Mouse (Mus musculus): ENCODE results near the gene Tubg2. TPM values are rescaled to one million over a fixed set of nuclear protein-coding genes. Genes with fewer than 3 reads are reported as not detected.
A peak's percentile ranks its signal among the peaks of the same experiment; 100 is the strongest.
"Not testable (repeated sequence)": the region's sequence is repeated elsewhere in the genome, so short reads cannot be mapped to it uniquely, and the experiment has no call there.

Tubg2 gene
- total RNA-seq, 2 experiments from 2014 or later, result 2.2 to 2.9 TPM

GRCm38 (mm10) chr11:101134217-101134865 is 21.4 kb upstream of the Tubg2 start:
- peak in 1 of 2 experiments; percentile 32 for DNase-seq

GRCm38 (mm10) chr11:101137000-101137399 is 18.7 kb upstream of the Tubg2 start:
- no peak for DNase-seq
- intact Hi-C loops (cut with DNase I), result no loop called here

More at GRCm38 (mm10) chr11:101134217-101134865, 21.4 kb upstream of the Tubg2 start:
- intact Hi-C loops (cut with DNase I), result no loop called here

- DNase-seq, result peak in 1 of 2 experiments; percentile 25
- intact Hi-C loops (cut with DNase I), result no loop called here
These were observed 17.0 kb upstream of the Tubg2 start for GRCm38 (mm10) chr11:101138536-101139181.

- intact Hi-C loops (cut with DNase I), result no loop called here
- DNase-seq, result peak in 1 of 2 experiments; percentile 30
These were observed 15.4 kb upstream of the Tubg2 start for GRCm38 (mm10) chr11:101140164-101140819.

- intact Hi-C loops (cut with DNase I), result no loop called here
- DNase-seq, result no peak
These were observed 14.6 kb upstream of the Tubg2 start for GRCm38 (mm10) chr11:101141088-101141487.

GRCm38 (mm10) chr11:101142215-101142967 is 13.3 kb upstream of the Tubg2 start:
- intact Hi-C loops (cut with DNase I), result no loop called here
- DNase-seq, result no peak

- peak in 1 of 2 experiments; percentile 16 for DNase-seq
- intact Hi-C loops (cut with DNase I), result no loop called here
These were observed 12.1 kb upstream of the Tubg2 start for GRCm38 (mm10) chr11:101143338-101144225.

GRCm38 (mm10) chr11:101146377-101146776 is 9.3 kb upstream of the Tubg2 start:
- intact Hi-C loops (cut with DNase I), result no loop called here
- DNase-seq, result no peak

GRCm38 (mm10) chr11:101148751-101149150 is 7.0 kb upstream of the Tubg2 start:
- intact Hi-C loops (cut with DNase I), result no loop called here
- DNase-seq, result no peak

- intact Hi-C loops (cut with DNase I), result no loop called here
- peak; percentile 55 to 71 for DNase-seq
These were observed 6.3 kb upstream of the Tubg2 start for GRCm38 (mm10) chr11:101149178-101150105.

- DNase-seq, result no peak
- intact Hi-C loops (cut with DNase I), result no loop called here
These were observed 4.6 kb upstream of the Tubg2 start for GRCm38 (mm10) chr11:101151063-101151462.

- DNase-seq, result no peak
- intact Hi-C loops (cut with DNase I), result no loop called here
These were observed 2.9 kb upstream of the Tubg2 start for GRCm38 (mm10) chr11:101152825-101153224.

GRCm38 (mm10) chr11:101154648-101155047 is 1.1 kb upstream of the Tubg2 start:
- intact Hi-C loops (cut with DNase I), result no loop called here

GRCm38 (mm10) chr11:101155151-101155550 is 556 bp upstream of the Tubg2 start:
- DNase-seq, result no peak
- intact Hi-C loops (cut with DNase I), result no loop called here

More at GRCm38 (mm10) chr11:101154648-101155047, 1.1 kb upstream of the Tubg2 start:
- DNase-seq, result no peak

GRCm38 (mm10) chr11:101160151-101160550 is 4.4 kb downstream of the Tubg2 start:
- intact Hi-C loops (cut with DNase I), result not testable (repeated sequence)

GRCm38 (mm10) chr11:101160981-101161505 is 5.3 kb downstream of the Tubg2 start:
- intact Hi-C loops (cut with DNase I); DNase-seq: not testable (repeated sequence)

More at GRCm38 (mm10) chr11:101160151-101160550, 4.4 kb downstream of the Tubg2 start:
- not testable (repeated sequence) for DNase-seq

GRCm38 (mm10) chr11:101161551-101161950 is 5.8 kb downstream of the Tubg2 start:
- no peak for DNase-seq
- intact Hi-C loops (cut with DNase I), result no loop called here

- no peak for DNase-seq
- intact Hi-C loops (cut with DNase I), result no loop called here
These were observed 6.6 kb downstream of the Tubg2 start for GRCm38 (mm10) chr11:101162301-101162700.

Measured in heart, postnatal 14 days (tissue).